In the genomic region with DNA sequence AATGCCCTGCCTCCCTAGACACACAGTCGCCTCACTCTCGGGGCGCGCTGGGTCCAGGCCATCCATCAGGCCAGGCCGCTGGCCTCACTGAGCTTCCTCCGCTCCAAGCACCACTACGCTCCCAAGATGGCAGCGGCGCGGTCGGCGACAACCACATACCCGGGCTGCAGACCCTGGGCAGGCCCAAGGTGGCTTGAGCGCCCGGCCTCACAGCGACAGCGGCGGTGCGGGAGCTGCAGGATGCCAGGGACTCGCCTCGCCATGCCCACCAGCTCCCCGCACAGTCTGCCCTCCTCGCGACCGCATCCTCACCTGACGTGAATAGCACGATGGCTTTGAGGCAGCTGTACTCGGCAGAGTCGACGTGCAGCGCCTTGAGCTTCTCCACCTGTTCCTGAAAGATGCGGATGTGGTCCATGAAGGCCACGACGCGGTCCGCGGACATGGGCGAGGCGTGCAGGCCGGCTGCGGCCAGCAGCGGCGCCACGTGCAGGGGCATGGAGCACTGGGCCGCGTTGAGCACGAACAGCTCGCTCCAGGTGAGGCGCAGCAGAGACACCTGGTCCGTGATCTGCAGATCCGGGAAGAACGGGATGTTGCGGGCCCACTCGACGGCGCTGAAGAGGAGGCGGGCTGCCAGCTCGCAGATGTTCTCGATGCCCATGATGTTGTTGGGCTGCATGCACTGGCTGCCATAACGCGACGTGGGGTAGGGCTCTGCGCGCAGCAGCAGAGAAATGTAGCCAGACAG, we compare ENCODE assay signal across 8 mouse cellular contexts. TPM values are rescaled to one million over a fixed set of nuclear protein-coding genes. Genes with fewer than 3 reads are reported as not detected.
DNase-seq lines count a peak whose midpoint lies in the region; ATAC-seq and TF ChIP-seq lines count a peak whose summit lies in the region.

No protein-coding gene starts in this region.

- H3K36me3 ChIP-seq in heart, embryonic 11.5 days (ENCODE audit: control insufficient read depth, insufficient read depth, low read length): no peaks in the 10 kb centered on the region
- no peaks in the 10 kb centered on the region for H3K36me3 ChIP-seq in CH12.LX (replicated peaks in 1 of 2; ENCODE audit: control insufficient read depth in 1 of 2, insufficient read depth in 1 of 2, low read length in 1 of 2)
- H3K36me3 ChIP-seq in hindbrain, embryonic 10.5 days: peaks cover 66% of the 10 kb centered on the region
- peaks cover 18% of the 10 kb centered on the region for H3K36me3 ChIP-seq in midbrain, embryonic 14.5 days (ENCODE audit: control insufficient read depth, insufficient read depth, low read length)

- peaks cover 7% of the 10 kb centered on the region for H3K4me1 ChIP-seq in heart, embryonic 11.5 days (ENCODE audit: control insufficient read depth, insufficient read depth, low read length)
- no peaks in the 10 kb centered on the region for H3K4me1 ChIP-seq in CH12.LX (ENCODE audit: control insufficient read depth in 1 of 2, insufficient read depth in 2 of 2)
- peaks cover 39% of the 10 kb centered on the region for H3K4me1 ChIP-seq in hindbrain, embryonic 10.5 days (replicated peaks)
- peaks cover 21% of the 10 kb centered on the region for H3K4me1 ChIP-seq in midbrain, embryonic 14.5 days (ENCODE audit: control insufficient read depth, insufficient read depth, low read length)

- peaks cover 61% of the 10 kb centered on the region for H3K27me3 ChIP-seq in heart, embryonic 11.5 days (ENCODE audit: control insufficient read depth, insufficient read depth, low read length)
- H3K27me3 ChIP-seq in CH12.LX (replicated peaks): no peaks in the 10 kb centered on the region
- peaks cover 52% of the 10 kb centered on the region for H3K27me3 ChIP-seq in hindbrain, embryonic 10.5 days (ENCODE audit: insufficient read depth, poor library complexity, severe bottlenecking)
- H3K27me3 ChIP-seq in midbrain, embryonic 14.5 days (ENCODE audit: control insufficient read depth, insufficient read depth, low read length): peaks cover 4% of the 10 kb centered on the region; the same call in 1 of the 2 replicates

- no peak for DNase-seq in heart, adult 9 months (ENCODE audit: low spot score in 2 of 2)
- DNase-seq in CH12.LX (ENCODE audit: extremely low read depth): no peak
- peak; percentile 63 for DNase-seq in cerebellum, adult 8-10 months
- DNase-seq in hindbrain, embryonic 10.5 days (ENCODE audit: low spot score): peak; percentile 62
- peak; percentile 68 for DNase-seq in midbrain, embryonic 14.5 days
- no peak for DNase-seq in urinary bladder, postnatal 14 days (ENCODE audit: low spot score)
- DNase-seq in urinary bladder, postnatal 4 days (ENCODE audit: low spot score in 2 of 2): no peak

- H3K4me2 ChIP-seq in heart, embryonic 11.5 days: peak overlapping the region; percentile 70
- H3K4me2 ChIP-seq in CH12.LX (ENCODE audit: insufficient read depth, low read depth, poor library complexity, severe bottlenecking): no peak overlapping the region
- H3K4me2 ChIP-seq in midbrain, embryonic 14.5 days (ENCODE audit: low read length): peak overlapping the region; percentile 82

- H3K9ac ChIP-seq in heart, embryonic 11.5 days (ENCODE audit: low read depth, low read length): peak overlapping the region; percentile 58
- no peak overlapping the region for H3K9ac ChIP-seq in CH12.LX (ENCODE audit: insufficient read depth, low read depth)
- H3K9ac ChIP-seq in midbrain, embryonic 14.5 days (replicated peaks; ENCODE audit: low read length): peak overlapping the region; percentile 100

- H3K9me3 ChIP-seq in heart, embryonic 11.5 days (replicated peaks; ENCODE audit: control insufficient read depth, low read length): no peaks in the 10 kb centered on the region
- H3K9me3 ChIP-seq in CH12.LX (replicated peaks; ENCODE audit: low read length): peaks cover 17% of the 10 kb centered on the region
- no peaks in the 10 kb centered on the region for H3K9me3 ChIP-seq in hindbrain, embryonic 10.5 days
- H3K9me3 ChIP-seq in midbrain, embryonic 14.5 days (ENCODE audit: control insufficient read depth, low read length): no peaks in the 10 kb centered on the region

- no peaks in the 10 kb centered on the region for H3K79me2 ChIP-seq in CH12.LX (replicated peaks; ENCODE audit: control insufficient read depth, extremely low read depth, insufficient read depth, poor library complexity, severe bottlenecking)

- dilution Hi-C loops in CH12.LX (cut with MboI; ENCODE audit: extremely low pct_ligation_motif_present, extremely low pct_unique_long_range_greater_than_20kb, low sequenced_read_pairs): no loop called here

- peak overlapping the region; percentile 51; the same call in 1 of the 2 replicates for H3K27ac ChIP-seq in heart, embryonic 11.5 days (ENCODE audit: low read depth, low read length)
- H3K27ac ChIP-seq in CH12.LX (ENCODE audit: insufficient read depth, low read depth): 0 out of 2 replicates have a peak overlapping the region, but pooled peaks have one; percentile 1
- H3K27ac ChIP-seq in hindbrain, embryonic 10.5 days: peak overlapping the region; percentile 100
- peak overlapping the region; percentile 94 for H3K27ac ChIP-seq in midbrain, embryonic 14.5 days (replicated peaks; ENCODE audit: low read depth, low read length)

- in situ Hi-C loops in CH12.LX (cut with MboI; ENCODE audit: low pct_ligation_motif_present, low pct_unique_long_range_greater_than_20kb, low sequenced_read_pairs): loop anchor here (25.0 kb wide), 2 partner anchors 208 to 1233 kb away; no protein-coding TSS in a partner anchor

- no peak for TF ChIP-seq POLR2A in CH12.LX (IDR thresholded peaks at IDR 0.05; ENCODE audit: low read depth, low read length)

- no peak for TF ChIP-seq EP300 in CH12.LX (IDR thresholded peaks at IDR 0.05; ENCODE audit: low read length)

- peak overlapping the region; percentile 52 for H3K4me3 ChIP-seq in heart, embryonic 11.5 days (ENCODE audit: low read depth, low read length)
- no peak overlapping the region for H3K4me3 ChIP-seq in CH12.LX (replicated peaks in 1 of 3; ENCODE audit: low read depth in 2 of 3, low read length in 2 of 3, poor library complexity in 1 of 3)
- H3K4me3 ChIP-seq in hindbrain, embryonic 10.5 days: peak overlapping the region; percentile 97
- H3K4me3 ChIP-seq in midbrain, embryonic 14.5 days (replicated peaks; ENCODE audit: low read depth, low read length): peak overlapping the region; percentile 87

- no peak for TF ChIP-seq CTCF in CH12.LX (conservative IDR thresholded peaks at IDR 0.05 in 1 of 2, IDR thresholded peaks at IDR 0.05 in 1 of 2; ENCODE audit: low read depth in 2 of 2, low read length in 2 of 2)

- TF ChIP-seq RAD21 in CH12.LX (IDR thresholded peaks at IDR 0.05; ENCODE audit: low read depth, low read length): no peak

- ATAC-seq in heart, embryonic 11.5 days (replicated peaks; ENCODE audit: insufficient number of reproducible peaks, low FRiP score, low TSS enrichment): no peak
- no peak; the same call in 1 of the 2 replicates for ATAC-seq in midbrain, embryonic 14.5 days (ENCODE audit: low FRiP score, low TSS enrichment)

- 5% methylated on average over 64 of the region's 64 CpGs for WGBS in heart, embryonic 11.5 days (ENCODE audit: insufficient replicate concordance)
- 2% methylated on average over 64 of the region's 64 CpGs for WGBS in hindbrain, embryonic 10.5 days
- WGBS in midbrain, embryonic 14.5 days: 2% methylated on average over 64 of the region's 64 CpGs

TF ChIP-seq in CH12.LX, 34 proteins besides CTCF, POLR2A, EP300 and RAD21:
- TF ChIP-seq MAFK (IDR thresholded peaks at IDR 0.05; ENCODE audit: insufficient replicate concordance, low read length): no peak
- TF ChIP-seq JUND (conservative IDR thresholded peaks at IDR 0.05; ENCODE audit: low read depth, low read length): no peak
- TF ChIP-seq MYC (IDR thresholded peaks at IDR 0.05; ENCODE audit: low read depth, low read length): no peak
- no peak for TF ChIP-seq PAX5 (IDR thresholded peaks at IDR 0.05; ENCODE audit: low read length)
- no peak for TF ChIP-seq UBTF (IDR thresholded peaks at IDR 0.05; ENCODE audit: low read depth, low read length)
- TF ChIP-seq ZC3H11A (IDR thresholded peaks at IDR 0.05; ENCODE audit: low read depth, low read length): no peak
- TF ChIP-seq GABPA (IDR thresholded peaks at IDR 0.05; ENCODE audit: insufficient replicate concordance, low read depth, low read length): no peak
- no peak for TF ChIP-seq CHD2 (IDR thresholded peaks at IDR 0.05; ENCODE audit: low read length)

RNA-seq across cellular contexts. Expression of a gene that starts 4.5 kb away (rescaled TPM):
- polyA plus RNA-seq in heart, embryonic 11.5 days (2014; fragmentation: Nextera tagmentation; extraction: Ambion mirVana): 10.2 and 10.9 TPM in 2 replicates
- not detected in 2 replicates for total RNA-seq in CH12.LX (2012; rRNA removed)
- total RNA-seq in CH12.LX (2014; rRNA removed): not detected in 2 replicates
- not detected in 2 replicates for polyA plus RNA-seq in CH12.LX (2012; ENCODE audit: insufficient read length, low read depth)
- 69.0 and 74.0 TPM in 2 replicates for polyA plus RNA-seq in hindbrain, embryonic 10.5 days (2016; fragmentation: Nextera tagmentation; extraction: Ambion mirVana)
- polyA plus RNA-seq in midbrain, embryonic 14.5 days (2014; fragmentation: Nextera tagmentation; extraction: Ambion mirVana): 67.5 and 72.4 TPM in 2 replicates

Comparison
In these comparisons a context has a peak if more than half of its experiments do, and no peak if none do; other contexts are left out.
1. H3K27ac ChIP-seq: peak in every context shown above with its lines; median percentile 100 in hindbrain, embryonic 10.5 days; 94 in midbrain, embryonic 14.5 days; 51 in heart, embryonic 11.5 days; 1 in CH12.LX.
2. H3K4me3 ChIP-seq: peak in heart, embryonic 11.5 days (single experiment), hindbrain, embryonic 10.5 days (single experiment) and midbrain, embryonic 14.5 days (single experiment); none in CH12.LX (0 of 3).
3. DNase-seq: peak in cerebellum, adult 8-10 months (single experiment), hindbrain, embryonic 10.5 days (single experiment) and midbrain, embryonic 14.5 days (single experiment); none in heart, adult 9 months (0 of 2), CH12.LX (single experiment), urinary bladder, postnatal 14 days (single experiment) and urinary bladder, postnatal 4 days (0 of 2).
4. RNA of a gene that starts 4.5 kb away (polyA plus RNA-seq): 69.0 to 74.0 TPM in hindbrain, embryonic 10.5 days, 67.5 to 72.4 TPM in midbrain, embryonic 14.5 days and 10.2 to 10.9 TPM in heart, embryonic 11.5 days; not detected in CH12.LX; every median in the first group is over 10 times any median in the second.